Mouse (Mus musculus): ENCODE measurements around the gene Psmd11.
"Not testable (repeated sequence)": the region's sequence is repeated elsewhere in the genome, so short reads cannot be mapped to it uniquely, and the experiment has no call there.

Psmd11 gene

DNA sequence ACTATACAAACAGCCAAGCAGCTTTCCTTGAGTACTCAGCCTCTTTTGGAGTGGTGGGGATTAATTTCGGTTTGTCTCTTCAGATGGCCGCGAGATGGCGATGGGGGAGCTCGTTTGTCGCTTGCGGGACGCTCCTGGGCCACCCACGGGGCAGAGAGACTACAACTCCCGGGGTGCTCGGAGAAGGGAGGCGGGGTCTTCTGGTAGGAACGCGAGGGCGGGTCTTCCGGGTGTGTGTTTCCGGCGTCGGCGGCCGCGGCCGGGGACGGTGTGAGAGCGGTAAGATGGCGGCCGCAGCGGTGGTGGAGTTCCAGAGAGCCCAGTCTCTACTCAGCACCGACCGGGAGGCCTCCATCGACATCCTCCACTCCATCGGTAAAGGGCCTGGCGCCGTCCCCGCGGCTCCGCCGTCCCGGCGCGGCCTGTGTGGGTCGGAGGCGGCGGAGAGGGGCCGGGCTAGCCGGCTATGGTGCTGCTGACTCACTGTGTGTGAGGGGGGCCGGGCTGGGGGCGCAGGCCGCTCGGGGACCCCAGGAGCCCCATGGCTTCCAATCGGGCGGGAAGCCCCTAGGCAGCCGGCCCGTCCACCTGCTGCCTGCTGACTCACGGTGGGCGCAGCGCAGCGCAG, at the start of gene Psmd11:
Psmd11 (plus strand) TSS at position 235 of the 628 bp plus-strand sequence.
- peak; percentile 98 to 99 for DNase-seq

DNA sequence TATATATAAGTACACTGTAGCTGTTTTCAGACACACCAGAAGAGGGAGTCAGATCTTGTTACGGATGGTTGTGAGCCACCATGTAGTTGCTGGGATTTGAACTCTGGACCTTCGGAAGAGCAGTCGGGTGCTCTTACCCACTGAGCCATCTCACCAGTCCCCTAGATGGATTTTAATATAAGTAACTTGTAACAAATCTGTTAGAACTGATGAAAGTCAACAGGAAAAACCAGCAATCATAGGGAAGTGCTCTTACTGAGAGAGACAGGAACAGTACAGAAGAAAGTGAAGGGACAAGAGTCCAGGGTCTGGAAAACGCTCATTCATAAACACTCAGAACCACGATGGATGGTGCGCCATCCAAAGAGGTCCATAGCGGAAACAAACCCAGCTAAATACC, 49.2 kb upstream of the Psmd11 start:
- not testable (repeated sequence) for DNase-seq

DNA sequence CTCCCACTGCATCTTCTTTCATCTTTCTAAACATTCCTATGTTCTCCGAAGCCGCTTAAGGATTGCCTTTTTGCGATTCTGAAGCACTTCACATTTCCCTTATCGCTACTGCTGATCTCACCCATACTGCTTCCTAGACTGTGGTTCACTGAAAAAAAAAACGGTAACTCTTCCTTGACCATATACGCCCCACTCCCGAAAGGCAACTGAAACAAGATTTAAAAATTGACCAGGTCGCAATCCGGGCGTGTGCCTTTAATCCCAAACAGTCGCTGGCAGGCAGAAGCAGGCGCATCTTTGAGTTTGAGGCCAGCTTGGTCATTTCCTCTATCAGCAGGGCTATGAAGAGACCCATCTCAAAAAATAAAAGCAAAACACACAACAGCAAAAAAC, 45.8 kb upstream of the Psmd11 start:
- DNase-seq = peak in 1 of 2 experiments; percentile 42

DNA sequence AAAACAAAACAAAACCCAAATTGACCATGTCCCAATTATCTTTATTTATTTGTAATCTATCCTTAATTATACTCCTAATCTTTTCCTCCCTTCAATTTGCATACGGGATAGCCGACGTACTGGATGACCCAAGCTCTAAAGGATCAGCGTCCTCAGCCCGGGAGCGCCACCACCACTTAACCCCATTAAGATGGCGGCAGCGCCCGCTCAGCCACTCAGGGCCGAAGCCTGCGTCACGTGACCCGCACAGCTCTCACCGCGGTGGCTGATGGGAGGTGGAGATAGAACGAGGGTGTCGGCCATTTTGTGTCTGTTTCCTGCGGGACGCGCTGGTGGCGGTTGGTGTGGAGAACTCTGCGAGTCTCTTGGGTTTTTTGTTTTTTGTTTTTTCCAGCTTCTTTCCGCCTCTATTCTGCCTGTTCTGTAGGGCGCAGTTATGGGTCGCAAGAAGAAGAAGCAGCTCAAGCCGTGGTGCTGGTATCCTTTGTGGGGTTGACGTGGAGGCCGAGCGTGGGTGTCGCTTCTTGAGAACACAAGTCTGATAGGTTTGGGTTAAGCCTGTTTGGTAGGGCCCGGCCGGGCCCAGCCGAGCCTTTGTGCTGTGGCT, 45.3 kb upstream of the Psmd11 start, which contains the start of gene Zfp207:
Zfp207 (plus strand) TSS at position 261 of the 607 bp plus-strand sequence.
- peak; percentile 99 for DNase-seq

DNA sequence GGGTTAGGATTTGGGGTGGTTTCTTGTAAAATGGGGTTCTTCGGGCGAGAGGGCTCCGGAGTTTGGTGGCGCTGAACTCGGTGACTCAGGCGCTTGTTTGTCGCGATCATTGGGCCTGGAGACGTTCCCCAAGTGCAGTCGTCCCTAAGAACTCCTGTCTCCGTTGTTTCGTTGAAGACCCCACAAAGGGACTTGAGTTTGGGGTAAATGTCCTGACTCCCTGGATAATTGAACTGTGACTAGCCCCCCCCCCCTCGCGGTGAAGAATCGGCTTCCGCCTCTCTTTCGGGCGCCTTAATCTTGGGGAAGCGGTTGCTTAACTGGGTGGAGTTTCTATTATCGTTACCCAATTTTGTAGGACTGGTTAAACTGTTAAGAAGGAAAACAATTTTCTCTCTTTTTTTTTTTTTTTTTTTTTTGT, 44.8 kb upstream of the Psmd11 start:
- peak; percentile 55 to 65 for DNase-seq

DNA sequence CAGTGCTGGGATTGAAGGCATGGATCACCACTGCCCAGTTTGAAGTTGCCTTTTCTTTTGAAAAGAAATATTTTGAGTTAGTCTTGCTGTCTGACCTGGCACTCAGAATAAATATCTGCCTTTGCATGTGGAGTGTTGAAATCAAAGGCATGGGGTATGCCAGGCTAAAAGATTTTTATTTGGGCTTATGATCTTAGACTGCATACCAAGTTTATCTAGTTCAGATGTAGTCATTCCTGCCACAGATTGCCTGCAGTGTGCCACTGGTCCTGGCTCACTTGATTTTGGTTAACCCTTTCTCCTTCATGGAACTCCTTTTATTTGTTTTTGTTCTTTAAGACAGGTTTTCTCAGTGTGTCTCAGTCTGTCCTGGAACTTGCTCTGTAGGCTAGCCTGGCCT, 44.0 kb upstream of the Psmd11 start:
- DNase-seq = no peak

DNA sequence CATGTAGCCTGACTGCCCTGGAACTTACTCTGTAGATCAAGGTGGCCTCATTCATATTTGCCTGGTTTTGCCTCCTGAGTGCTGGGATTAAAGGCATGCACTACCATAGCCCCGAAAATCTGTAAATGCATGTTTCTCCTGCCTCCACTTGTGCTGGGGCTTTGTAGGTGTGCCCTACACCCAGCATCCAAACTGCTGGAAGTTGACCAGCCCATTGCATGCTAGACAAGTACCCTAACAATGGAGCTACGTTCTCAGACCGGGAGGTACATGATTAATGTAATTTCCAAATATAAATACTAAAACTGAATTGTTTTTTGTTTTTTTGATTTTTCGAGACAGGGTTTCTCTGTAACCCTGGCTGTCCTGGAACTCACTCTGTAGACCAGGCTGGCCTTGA, 43.4 kb upstream of the Psmd11 start:
- peak; percentile 13 to 15 for DNase-seq

DNA sequence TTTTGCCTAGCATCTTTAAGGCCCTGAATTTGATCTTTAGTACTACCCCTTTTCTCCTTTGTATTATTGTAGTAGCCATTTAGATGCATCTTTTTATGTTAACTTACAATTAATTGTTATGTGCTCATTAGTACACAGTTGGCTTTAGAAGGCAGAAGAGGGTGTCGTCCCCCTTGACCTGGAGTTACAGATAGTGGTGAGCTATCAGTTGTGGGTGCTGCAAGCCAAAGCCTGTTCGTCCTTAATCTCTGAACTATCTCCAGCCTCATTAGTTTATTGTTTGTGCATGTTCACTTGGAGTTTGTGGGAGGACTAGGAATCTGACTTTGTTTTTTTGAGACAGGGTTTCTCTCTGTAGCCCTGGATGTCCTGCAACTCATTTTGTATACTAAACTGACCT, 41.6 kb upstream of the Psmd11 start:
- no peak for DNase-seq

DNA sequence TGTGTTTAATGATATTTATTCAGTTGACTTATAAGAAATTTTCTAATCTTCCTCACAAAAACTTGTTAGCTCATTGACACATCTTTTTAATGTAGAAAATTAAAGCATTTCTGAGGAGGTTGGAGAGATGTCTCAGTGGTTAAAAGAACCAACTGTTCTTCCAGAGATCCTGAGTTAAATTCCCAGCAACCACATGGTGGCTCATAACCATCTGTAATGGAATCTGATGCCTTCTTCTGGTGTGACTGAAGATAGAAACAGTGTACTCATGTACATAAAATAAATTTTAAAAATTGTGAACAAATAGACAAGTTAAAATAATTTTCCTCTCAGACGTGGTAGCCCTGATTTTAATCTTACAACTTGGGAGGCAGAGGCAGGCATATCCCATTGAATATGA, 38.5 kb upstream of the Psmd11 start:
- DNase-seq = no peak

DNA sequence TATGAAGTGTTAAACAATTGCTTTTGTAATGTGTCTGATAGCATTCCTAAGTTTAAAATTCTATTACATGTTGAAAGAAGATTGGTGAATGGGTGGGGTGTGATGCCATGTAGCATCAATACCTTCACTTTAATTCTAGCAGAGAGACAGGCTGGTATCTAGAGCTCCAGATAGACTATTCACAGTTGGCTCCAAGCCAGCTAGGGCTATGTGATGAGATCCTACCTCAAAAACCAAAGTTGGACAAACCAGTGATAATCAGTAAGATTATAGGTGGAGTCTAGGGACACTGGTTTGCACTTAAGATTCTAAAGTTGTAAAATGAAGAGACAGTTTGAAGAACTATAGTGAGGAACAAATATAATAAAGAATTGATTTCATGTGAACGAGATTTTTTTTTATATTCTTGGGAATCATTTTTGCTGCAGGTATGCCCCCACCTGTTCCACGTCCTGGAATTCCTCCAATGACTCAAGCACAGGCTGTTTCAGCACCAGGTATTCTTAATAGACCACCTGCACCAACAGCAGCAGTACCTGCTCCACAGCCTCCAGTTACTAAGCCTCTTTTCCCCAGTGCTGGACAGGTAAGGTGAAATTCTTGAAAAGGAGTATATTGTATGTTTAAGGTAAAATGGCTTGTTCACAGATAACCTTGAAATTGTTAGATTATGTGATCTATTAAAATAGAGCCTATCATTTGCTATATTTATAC, 36.9 kb upstream of the Psmd11 start:
- DNase-seq = peak; percentile 22 to 45

DNA sequence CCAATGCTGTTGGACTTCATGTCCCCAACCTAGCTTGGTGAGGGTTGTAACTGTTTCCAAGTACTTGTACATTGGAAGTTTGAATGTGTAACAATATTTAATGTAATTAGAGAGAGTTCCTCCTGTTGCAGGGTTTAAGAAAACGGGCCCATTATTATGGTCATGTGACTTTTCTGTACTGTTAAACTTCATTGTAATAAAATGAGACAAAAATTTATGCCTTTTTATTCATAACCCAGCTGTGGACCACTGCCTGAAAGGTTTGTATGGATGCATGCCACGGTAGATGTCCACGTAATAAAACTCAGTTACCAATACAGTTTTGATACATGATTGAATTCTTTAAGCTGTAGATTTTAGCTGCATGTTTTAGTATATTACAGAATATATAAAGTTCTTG, 32.5 kb upstream of the Psmd11 start:
- no peak for DNase-seq

DNA sequence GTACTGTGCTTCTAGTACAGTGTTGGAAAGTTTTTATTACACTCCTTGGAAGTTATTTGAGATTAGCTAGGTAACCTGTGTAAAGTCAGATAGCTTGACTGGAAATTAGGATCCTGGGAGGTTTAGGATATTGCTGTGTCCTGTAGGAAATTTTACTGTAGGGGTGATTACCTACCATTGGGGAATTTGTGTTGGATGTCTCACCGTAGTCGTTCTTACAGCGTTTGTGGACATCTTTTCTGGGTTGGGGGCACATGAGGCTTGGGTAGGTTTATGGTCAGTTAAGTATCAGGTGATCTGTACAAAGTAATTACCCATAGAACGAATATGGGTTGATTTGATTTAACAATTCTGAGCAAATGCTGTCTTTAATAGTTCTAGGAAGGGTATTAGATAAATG, 31.8 kb upstream of the Psmd11 start:
- no peak for DNase-seq

DNA sequence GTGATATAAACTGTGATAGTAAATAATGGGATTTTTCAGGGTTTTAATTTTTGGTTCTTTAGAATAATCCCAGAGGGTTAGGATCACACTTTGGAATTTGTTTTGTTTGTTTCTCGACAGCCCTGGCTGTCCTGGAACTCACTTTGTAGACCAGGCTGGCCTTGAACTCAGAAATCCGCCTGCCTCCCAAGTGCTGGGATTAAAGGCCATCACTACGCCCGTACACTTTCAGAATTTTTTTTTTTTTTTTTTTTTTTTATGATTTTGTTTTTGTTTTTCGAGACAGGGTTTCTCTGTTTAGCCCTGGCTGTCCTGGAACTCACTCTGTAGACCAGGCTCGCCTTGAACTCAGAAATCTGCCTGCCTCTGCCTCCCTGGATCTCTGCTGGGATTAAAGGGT, 20.5 kb upstream of the Psmd11 start:
- not testable (repeated sequence) for DNase-seq

DNA sequence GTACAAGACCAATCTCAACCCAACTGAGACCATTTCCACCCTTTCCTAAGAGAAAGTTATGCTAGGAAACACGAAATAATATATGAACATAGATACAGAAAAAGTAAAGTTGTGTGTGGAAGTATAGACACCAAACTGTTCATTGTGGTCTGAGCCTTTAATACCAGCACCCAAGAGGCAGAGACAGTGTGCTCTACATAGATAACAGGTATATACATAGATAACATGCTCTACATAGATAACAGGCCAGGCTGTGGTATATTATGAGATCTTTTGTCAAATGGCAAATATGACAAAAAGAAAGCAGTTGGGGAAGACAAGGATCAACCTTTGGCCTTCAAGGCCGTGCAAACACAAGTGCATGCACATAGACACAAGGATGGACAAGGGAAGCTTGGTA, 18.0 kb upstream of the Psmd11 start:
- no peak for DNase-seq

DNA sequence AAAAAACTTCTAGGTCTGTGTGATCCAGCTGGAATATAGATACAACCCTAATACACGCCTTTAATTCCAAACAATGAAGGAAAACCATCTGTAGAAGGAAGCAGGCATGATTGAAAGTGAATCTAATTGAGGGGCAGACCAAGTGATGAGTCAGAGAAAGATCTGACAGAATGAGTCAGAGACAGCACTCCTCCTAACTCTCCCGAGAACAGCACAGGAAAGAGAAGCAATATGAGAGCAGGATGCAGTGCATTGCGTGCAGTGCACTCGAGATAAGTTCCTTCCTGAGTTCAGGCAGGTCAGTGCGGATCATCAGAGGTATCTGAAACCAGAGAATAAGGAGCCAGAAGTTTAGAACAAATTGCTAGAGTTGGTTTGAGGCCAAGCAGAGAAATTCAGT, 11.3 kb upstream of the Psmd11 start:
- no peak for DNase-seq

DNA sequence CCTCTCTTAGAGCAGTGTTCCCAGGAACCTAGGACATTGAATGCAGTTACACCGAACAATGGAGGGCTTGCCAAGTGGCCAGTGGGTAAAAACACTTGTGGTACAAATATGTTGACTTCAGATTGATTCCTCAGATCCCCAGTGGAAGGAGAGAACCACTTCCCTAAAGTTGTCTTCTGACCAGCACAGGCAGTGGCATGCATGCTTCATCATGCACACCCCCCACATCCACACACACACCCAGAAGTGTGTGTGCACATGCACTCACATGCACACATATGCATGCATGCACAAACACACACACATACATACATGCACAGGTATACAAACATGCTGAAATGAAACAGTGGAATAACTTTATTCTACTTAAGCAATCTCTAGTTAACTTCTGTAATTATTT, 8.7 kb upstream of the Psmd11 start:
- no peak for DNase-seq

DNA sequence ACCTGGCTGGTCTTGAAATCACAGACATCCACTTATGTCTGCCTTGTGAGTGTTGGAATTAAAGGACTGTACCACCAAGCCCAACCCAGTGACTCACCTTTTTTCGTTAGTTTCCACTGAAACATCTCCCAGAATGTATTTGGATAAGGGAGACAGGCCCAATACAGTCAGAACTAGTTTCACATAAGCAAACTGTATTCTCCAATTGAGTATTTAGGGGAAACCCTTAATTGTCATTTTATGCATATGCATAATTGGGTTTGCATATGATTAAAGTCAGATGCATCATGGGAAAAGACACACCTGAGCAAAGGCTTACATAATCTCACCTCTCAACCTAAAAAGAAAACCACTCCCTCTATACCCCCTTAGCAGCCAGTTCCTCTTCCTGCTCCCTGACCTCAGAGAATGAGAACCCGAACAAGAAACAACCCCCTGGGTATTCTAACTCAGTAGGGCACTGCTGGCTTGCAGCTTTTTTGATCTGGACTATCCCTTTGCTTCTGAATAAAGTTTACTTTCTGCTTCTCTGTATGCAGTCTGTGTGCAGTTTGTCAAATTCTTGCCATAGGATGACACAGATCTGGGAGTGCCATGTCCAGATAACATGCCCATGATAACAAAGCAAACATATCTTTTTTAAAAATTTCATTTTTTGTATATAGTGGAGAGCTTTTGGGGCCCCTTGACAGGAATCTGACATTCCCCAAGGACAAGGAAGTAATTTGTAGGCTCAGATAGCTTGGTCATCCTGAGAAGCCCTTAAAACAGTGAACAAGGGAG, 8.0 kb upstream of the Psmd11 start:
- no peak for DNase-seq

DNA sequence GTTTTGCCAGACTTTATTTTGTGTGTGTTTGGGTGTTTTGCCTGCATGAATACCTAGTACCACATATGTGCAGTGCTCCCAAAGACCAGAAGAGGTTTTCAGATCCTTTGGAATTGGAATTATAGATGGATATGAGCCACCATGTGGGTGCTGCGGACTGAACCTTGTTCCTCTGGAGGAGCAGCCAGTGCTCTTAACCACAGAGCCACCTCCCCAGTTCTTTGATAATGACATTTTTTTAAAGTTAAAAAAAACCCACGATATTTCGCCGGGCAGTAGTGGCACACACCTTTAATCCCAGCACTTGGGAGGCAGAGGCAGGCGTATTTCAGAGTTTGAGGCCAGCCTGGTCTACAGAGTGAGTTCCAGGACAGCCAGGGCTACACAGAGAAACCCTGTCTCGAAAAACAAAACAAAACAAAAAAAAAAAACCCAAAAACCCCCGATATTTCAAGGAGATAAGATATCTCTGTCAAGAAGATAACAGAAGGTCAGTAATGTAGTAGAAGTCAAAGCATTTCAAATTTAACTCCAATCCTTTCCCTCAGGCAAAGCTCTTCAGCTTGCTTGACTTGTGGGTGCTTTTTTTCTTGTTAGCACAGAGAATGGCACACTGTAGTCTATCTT, 6.9 kb upstream of the Psmd11 start:
- DNase-seq = no peak

DNA sequence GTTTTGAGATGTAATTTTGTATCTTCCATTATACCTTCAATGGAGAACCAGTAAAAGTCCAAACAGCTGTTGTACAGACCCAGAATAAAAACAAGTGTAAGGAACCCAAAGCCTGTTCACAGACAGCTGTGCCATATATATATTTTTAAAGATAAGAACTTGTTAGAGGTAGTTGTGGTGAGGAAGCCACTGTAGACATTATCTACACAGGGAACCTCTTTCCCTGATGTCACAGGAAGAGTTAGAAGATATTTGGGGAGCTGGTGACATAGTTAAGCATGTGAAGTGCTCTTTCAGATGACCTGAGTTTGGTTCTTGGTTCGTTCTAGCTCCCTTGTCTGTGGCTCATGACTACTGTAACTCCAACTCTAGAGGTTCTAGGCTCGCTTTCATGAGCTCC, 3.7 kb upstream of the Psmd11 start:
- DNase-seq = no peak

DNA sequence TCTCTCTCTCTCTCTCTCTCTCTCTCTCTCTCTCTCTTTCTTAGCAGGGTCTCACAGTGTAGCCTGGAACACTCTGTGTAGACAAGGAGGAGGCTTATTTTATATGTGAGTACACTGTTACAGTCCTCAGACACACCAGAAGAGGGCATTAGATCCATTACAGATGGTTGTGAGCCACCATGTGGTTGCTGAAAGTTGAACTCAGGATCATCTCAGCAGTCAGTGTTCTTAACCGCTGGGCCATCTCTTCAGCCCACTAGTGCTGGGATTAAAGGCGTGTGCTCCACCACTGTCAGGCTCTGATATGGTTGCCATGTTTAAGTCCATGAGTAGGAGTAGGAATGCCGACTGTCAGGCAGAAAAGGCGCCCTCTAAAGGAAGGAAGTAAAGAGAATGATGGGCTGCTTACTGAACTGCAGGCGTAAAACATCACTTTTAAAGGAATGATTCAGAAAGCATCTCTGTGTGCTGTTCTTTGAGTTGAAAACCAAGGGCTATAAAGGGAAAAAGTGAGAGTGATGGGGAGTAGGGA, 3.1 kb upstream of the Psmd11 start:
- DNase-seq = no peak

DNA sequence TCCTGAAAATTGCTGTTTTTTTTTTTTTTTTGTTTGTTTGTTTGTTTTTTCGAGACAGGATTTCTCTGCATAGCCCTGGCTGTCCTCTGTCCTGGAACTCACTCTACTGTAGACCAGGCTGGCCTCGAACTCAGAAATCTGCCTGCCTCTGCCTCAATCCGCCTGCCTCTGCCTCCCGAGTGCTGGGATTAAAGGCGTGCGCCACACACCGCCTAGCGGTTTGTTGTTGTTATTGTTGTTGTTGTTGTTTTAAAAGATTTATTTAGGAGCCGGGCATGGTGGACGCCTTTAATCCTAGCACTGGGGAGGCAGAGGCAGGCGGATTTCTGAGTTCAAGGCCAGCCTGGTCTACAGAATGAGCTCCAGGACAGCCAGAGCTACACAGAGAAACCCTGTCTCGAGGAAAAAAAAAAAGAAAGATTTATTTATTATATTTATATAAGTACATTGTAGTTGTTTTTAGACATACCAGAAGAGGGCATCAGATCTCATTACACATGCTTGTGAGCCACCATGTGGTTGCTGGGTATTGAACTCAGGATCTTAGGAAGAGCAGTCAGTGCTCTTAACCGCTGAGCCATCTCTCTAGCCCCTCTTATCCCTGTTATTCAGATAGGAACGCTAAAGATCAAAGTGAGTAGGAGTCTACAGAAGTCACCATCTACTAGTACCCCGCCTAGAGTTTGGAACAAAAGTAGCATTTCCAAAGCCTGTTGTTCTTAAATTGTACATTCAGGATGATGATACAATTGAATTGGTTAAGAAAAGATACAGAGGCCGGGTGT, 2.2 kb upstream of the Psmd11 start:
- DNase-seq = not testable (repeated sequence)

DNA sequence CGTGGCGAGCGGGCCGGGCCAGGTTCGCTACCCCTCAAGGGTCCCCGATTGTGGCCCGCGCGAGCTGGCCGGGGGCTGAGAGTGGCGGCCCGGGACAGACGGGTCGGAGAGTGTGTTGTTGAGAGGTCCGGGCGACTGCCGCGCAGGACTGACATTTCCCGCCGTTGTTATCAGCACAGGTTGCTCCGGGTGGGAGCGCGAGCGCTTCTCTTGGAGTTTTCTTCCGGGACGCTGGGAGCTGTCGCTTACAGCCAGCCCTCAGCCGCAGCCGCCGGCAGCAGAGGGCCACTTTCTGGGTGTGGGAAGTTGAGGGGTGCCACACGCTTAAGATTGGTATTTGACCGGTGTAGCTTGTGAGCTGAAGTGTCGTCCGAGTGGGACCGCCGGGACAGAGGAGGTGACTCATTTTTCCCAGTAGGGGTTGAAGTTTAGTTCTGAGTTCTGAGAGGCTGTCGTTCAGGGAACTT, 627 bp downstream of the Psmd11 start:
- no peak for DNase-seq
